Mouse (Mus musculus) central nervous system, embryonic 14 days (tissue): ENCODE data around the gene Zfp949. TPM values are rescaled to one million over a fixed set of nuclear protein-coding genes. Genes with fewer than 3 reads are reported as not detected.

Experiments
- polyA plus RNA-seq: library from polyadenylated mRNA; depleted of rRNA; stranded (reverse); fragments of >200 nt; gene quantifications from 2 replicates; pipeline ENCODE4 v1.2.3, GENCODE M21; 2012; rRNA removed

Zfp949 gene
- 12.0 and 13.3 TPM in 2 replicates for polyA plus RNA-seq

GRCm38 (mm10) chr9:88547851-88548613 is at the start of gene Zfp949:
Gene Zfp949, plus strand, starts transcription at chr9:88548020.

GRCm38 (mm10) chr9:88580591-88580990 is 32.8 kb downstream of the Zfp949 start, which contains the start of gene Trim43a:
Gene Trim43a, plus strand, starts transcription at chr9:88580891.

Other genes with a start within 250 kb of the Zfp949 start
- gene Nt5e, start 220.8 kb upstream of the Zfp949 start, polyA plus RNA-seq: 1.0 and 4.2 TPM in 2 replicates
- gene Snx14, start 109.1 kb upstream of the Zfp949 start, polyA plus RNA-seq: 32.3 and 37.0 TPM in 2 replicates
- 1.3 and 2.4 TPM in 2 replicates for gene Gm20537, start 91.4 kb upstream of the Zfp949 start, polyA plus RNA-seq
- 50.4 and 56.1 TPM in 2 replicates for gene Syncrip, start 65.4 kb upstream of the Zfp949 start, polyA plus RNA-seq
- 0.07 and 0.13 TPM in 2 replicates for gene Trim43a, start 32.9 kb downstream of the Zfp949 start, polyA plus RNA-seq
- gene Mthfsl, start 172.3 kb downstream of the Zfp949 start, polyA plus RNA-seq: 31.2 and 31.6 TPM in 2 replicates
- gene Bcl2a1d, start 183.9 kb downstream of the Zfp949 start, polyA plus RNA-seq: 0.45 and 0.68 TPM in 2 replicates